Mouse (Mus musculus): ENCODE measurements at regions not wholly inside any gene's neighbourhood (a gene's known extent, or its start where the extent isn't known, plus 50 kb on each side); places are given as distances from the start of the nearest gene placed in this dataset.
"Not testable (repeated sequence)": the region's sequence is repeated elsewhere in the genome, so short reads cannot be mapped to it uniquely, and the experiment has no call there.

DNA sequence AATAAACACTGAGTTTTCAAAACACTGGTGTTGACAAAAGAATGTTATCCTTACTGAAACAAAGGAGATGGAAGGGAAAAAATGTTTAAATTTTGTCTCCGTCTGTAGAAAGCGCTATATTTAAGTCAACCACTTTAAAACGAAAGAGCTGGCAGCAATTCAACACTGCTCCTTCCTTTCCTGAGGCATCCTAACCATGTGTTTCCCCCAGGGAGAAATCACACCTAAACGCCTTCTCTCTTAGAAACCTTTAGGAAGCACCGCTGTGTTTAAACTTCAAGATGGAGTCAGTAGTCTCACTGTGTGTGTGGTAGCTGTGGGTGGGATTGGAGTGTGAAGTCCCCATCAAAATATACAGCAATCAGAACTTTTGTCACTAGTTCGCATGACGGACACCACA lies 268.6 kb upstream of the Intu start:
- Histone ChIP-seq H3K4me2 (no peak overlapping the region), H3K36me3 (no peaks in the 10 kb centered on the region), H3K4me3 (replicated peaks) (no peak overlapping the region), H3K27ac (replicated peaks) (no peak overlapping the region), H3K9ac (replicated peaks) (no peak overlapping the region), H3K9me3 (replicated peaks) (no peaks in the 10 kb centered on the region), H3K27me3 (replicated peaks) (no peaks in the 10 kb centered on the region), H3K4me1 (no peaks in the 10 kb centered on the region)
- 75% methylated on average over 7 of the region's 7 CpGs for WGBS
- no peak for ATAC-seq (ENCODE audit: low FRiP score)

DNA sequence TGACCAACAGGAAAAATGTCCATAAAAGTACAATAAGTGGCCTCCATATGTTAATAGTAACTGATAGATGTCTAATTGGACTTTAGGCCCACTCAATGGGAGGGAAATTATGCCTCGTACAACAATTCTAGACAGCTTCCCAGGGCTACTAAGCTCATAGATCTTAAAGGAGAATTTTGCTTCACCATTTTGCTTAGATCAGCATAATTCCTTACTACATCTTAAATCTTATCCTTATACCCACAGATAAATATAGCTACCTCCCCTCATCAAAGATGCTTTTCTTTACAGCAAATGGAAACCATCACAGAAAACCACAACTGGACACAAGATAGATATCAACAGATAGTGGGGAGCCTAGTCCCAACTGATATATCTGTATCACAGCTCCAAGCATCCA lies 263.6 kb upstream of the Intu start:
- no peaks in the 10 kb centered on the region for H3K9me3 ChIP-seq (replicated peaks)
- H3K36me3 ChIP-seq: no peaks in the 10 kb centered on the region
- H3K27ac ChIP-seq (replicated peaks): no peak overlapping the region
- no peaks in the 10 kb centered on the region for H3K27me3 ChIP-seq (replicated peaks)
- no peak for ATAC-seq (ENCODE audit: low FRiP score)
- WGBS: 87% methylated on average over 1 of the region's 1 CpGs
- no peaks in the 10 kb centered on the region for H3K4me1 ChIP-seq
- no peak overlapping the region for H3K4me3 ChIP-seq (replicated peaks)
- H3K4me2 ChIP-seq: no peak overlapping the region
- H3K9ac ChIP-seq (replicated peaks): no peak overlapping the region

DNA sequence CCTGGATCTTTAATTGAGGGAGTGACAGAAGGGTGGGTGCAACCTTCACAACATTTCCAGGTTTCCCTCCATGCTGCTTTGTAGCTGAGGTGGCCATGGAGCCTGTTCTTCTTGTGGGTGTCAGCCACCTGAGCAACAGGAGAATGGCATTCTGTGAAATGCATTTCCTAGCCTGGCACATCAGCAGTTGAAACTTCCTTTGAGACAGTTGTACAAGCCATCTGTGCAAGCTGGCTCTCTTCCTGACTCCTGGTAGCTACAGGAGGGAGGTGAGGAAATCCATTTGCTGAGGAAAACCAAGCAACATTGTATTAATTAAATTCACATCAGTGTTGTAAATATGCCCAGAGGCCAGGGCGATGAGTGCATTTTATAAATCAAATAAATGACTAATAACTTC lies 248.2 kb upstream of the Intu start:
- H3K9me3 ChIP-seq (replicated peaks): no peaks in the 10 kb centered on the region
- no peaks in the 10 kb centered on the region for H3K4me1 ChIP-seq
- H3K9ac ChIP-seq (replicated peaks): no peak overlapping the region
- H3K36me3 ChIP-seq: no peaks in the 10 kb centered on the region
- WGBS: 67% methylated on average over 1 of the region's 1 CpGs
- H3K4me3 ChIP-seq (replicated peaks): no peak overlapping the region
- no peak overlapping the region for H3K4me2 ChIP-seq
- H3K27me3 ChIP-seq (replicated peaks): no peaks in the 10 kb centered on the region
- ATAC-seq (ENCODE audit: low FRiP score): no peak
- H3K27ac ChIP-seq (replicated peaks): no peak overlapping the region

DNA sequence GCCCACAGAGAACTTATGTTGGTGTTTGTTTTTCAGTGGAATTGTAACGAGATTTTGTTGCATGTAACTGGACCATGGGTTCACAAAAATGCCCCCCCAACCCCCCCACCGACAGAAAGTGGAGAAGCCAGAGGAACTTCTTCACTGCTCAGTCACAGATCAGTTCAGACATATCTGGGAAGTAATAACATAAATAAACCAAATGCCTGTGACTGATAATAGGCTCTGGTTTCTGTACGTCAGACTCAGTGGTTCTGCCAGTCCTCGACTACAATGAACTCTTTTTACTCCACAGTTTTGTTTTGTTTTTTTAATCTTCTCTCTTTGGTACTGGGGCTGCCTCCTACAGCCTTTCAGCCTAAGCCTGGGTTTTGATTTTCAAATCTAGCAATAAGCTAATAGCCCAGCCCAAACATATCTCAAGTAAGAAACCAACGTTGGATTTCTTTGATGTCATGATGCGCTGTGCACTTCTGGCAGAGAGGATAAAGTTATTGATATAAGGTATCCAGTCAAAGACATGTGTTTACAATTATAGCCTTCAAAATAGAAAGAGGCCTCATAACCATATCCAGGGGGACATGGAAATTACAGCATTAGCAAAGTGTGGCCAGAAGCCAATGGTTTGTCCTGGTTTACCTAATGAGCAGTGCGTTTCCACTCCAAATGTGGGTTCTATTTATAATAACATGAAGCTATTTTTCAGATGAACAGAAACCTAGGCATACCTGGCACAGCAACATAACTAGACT lies 244.0 kb upstream of the Intu start:
- ATAC-seq (ENCODE audit: low FRiP score): no peak
- Histone ChIP-seq H3K9ac (replicated peaks) (no peak overlapping the region), H3K4me2 (no peak overlapping the region), H3K4me1 (no peaks in the 10 kb centered on the region), H3K27ac (replicated peaks) (no peak overlapping the region), H3K36me3 (no peaks in the 10 kb centered on the region), H3K27me3 (replicated peaks) (no peaks in the 10 kb centered on the region), H3K4me3 (replicated peaks) (no peak overlapping the region), H3K9me3 (replicated peaks) (no peaks in the 10 kb centered on the region)
- 73% methylated on average over 7 of the region's 7 CpGs for WGBS

DNA sequence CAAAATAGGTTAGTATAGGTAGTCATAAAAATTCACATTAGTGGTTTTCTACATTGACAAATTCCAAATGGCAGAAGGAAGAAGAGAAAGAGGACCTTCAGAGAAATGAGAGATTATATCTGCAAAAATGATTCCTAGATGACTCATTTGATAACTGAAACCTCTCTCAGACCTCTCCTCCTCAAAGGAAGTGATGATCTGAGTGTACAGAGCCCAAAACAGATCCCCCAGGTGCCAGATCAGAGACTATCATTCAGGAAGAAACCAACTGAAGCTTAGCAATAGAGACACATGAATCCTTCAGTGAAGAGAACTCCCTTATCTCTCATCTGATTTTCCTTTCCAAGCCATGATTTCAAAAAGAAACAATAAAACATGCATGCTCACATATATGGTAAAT lies 234.0 kb upstream of the Intu start:
- no peak overlapping the region for H3K27ac ChIP-seq (replicated peaks)
- H3K9ac ChIP-seq (replicated peaks): no peak overlapping the region
- H3K4me2 ChIP-seq: no peak overlapping the region
- H3K27me3 ChIP-seq (replicated peaks): no peaks in the 10 kb centered on the region
- no peak overlapping the region for H3K4me3 ChIP-seq (replicated peaks)
- ATAC-seq (ENCODE audit: low FRiP score): no peak
- H3K36me3 ChIP-seq: no peaks in the 10 kb centered on the region
- no peaks in the 10 kb centered on the region for H3K4me1 ChIP-seq
- H3K9me3 ChIP-seq (replicated peaks): no peaks in the 10 kb centered on the region

DNA sequence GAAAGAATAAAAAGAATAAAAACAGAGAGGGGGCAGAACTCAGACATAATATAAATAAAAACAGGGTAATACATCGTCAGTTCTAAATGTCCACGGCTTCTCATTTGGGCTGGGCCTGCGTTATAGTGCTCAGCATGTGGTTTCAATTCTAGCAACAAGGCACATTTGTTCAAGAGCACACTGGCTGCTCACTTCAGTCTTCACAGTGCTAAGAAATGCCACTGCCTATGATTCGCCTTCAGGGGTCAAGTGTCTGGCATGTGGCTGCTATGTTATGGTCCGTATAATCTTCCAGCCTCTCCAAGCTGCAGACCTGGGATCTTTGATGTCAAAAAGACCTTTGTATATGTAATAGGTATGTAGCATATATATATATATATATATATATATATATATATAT lies 210.8 kb upstream of the Intu start:
- no peak for ATAC-seq (ENCODE audit: low FRiP score)
- H3K36me3 ChIP-seq: no peaks in the 10 kb centered on the region
- no peaks in the 10 kb centered on the region for H3K9me3 ChIP-seq (replicated peaks)
- no peak overlapping the region for H3K4me2 ChIP-seq
- H3K4me3 ChIP-seq (replicated peaks): no peak overlapping the region
- no peak overlapping the region for H3K27ac ChIP-seq (replicated peaks)
- 57% methylated on average over 5 of the region's 5 CpGs for WGBS
- H3K9ac ChIP-seq (replicated peaks): no peak overlapping the region
- no peaks in the 10 kb centered on the region for H3K27me3 ChIP-seq (replicated peaks)
- H3K4me1 ChIP-seq: no peaks in the 10 kb centered on the region

DNA sequence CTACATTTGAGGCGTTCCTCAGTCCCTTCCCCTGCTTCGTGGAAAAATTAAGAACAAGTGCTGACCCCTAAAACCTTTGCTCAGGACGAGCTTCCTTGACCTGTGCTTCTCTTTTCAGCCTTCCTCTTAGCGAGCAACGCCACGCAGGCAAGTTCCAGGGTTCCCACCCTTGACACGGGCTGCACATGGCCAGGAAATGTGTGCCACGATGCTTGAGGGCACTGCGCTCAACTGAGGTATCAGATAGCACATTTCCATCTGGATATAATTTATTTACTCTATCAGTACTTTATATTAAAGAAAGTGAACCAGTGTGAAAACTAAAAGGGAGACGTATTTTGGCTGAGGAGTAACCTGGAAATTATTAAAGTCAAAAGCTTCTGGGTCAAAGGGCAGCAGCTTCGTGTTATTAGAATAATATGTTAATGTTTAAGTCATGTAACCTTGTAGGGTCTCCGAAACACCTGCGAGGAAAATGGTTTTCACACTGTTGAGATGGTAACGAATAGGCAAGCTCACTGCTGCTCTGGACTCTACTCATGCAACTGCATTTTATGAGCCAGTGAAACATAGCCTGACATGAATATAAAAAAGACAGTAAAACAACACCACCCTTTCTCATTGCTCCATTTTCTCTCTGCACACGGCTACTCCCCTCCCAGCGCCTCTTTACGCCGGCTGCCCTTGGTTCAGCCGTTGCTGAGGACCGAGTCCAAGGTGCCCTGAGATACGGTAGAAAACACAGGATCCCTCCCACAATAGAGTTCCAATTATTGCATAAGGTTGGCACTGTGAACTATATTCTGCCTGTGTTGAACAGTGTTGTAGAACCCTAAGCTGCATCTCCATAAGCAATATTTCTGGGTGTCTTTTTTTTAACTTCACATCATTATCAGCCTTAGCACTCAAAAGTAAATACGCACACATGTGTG lies 204.9 kb upstream of the Intu start:
- 80% methylated on average over 22 of the region's 22 CpGs for WGBS
- Histone ChIP-seq H3K9me3 (replicated peaks) (no peaks in the 10 kb centered on the region), H3K4me1 (peaks cover 4% of the 10 kb centered on the region; the same call in 1 of the 2 replicates), H3K36me3 (no peaks in the 10 kb centered on the region), H3K27me3 (replicated peaks) (no peaks in the 10 kb centered on the region), H3K4me2 (no peak overlapping the region), H3K9ac (replicated peaks) (no peak overlapping the region), H3K27ac (replicated peaks) (no peak overlapping the region), H3K4me3 (replicated peaks) (no peak overlapping the region)
- no peak for ATAC-seq (ENCODE audit: low FRiP score)

DNA sequence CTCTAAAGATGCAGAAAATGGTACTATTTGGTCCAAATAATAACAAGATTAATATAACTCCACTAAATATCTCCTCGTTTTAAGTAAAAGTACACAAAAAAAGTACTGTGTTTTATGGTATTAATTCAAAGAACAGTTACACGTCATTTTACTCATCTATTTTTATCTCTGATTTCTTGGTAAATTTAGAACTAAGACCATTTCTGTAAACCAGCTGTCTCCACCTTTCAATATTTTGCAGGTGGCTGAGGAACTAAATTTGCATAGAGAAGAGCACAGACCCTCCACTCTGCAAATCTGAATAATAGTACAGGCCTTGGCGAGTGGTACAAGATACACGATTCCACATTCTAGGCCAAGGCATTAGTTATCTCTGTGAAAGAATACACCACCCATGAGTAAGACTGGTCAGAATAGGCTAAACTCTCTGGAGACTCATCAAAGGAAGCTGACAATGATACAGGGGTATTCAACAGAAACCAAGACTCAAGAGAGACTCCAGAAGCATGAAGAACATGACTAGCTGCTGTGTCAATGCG lies 191.5 kb upstream of the Intu start:
- H3K9me3 ChIP-seq (replicated peaks): no peaks in the 10 kb centered on the region
- 90% methylated on average over 5 of the region's 5 CpGs for WGBS
- no peak overlapping the region for H3K4me3 ChIP-seq (replicated peaks)
- no peaks in the 10 kb centered on the region for H3K4me1 ChIP-seq
- no peak overlapping the region for H3K4me2 ChIP-seq
- no peak for ATAC-seq (ENCODE audit: low FRiP score)
- no peaks in the 10 kb centered on the region for H3K27me3 ChIP-seq (replicated peaks)
- no peak overlapping the region for H3K27ac ChIP-seq (replicated peaks)
- no peak overlapping the region for H3K9ac ChIP-seq (replicated peaks)
- H3K36me3 ChIP-seq: no peaks in the 10 kb centered on the region

DNA sequence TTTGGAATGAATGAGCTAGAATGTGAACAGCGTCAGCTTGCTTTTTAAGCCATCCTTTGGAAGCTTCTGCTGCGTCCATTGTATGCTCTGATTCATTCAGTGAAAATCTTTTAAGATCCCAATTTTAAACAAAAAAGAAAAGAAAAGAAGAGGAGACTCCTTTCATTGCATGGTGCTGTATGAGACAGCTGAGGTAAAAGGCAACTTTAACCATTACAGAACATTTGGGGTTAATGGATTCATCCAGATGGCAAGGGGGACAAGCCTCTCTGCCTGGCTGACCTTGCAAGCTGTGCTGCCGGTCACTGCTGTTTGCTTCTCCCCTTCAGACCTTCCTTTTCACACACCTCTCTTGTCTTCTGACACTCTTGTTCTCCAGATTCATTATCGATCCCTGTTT lies 176.0 kb upstream of the Intu start:
- Histone ChIP-seq H3K9ac (replicated peaks) (no peak overlapping the region), H3K4me2 (no peak overlapping the region), H3K27me3 (replicated peaks) (no peaks in the 10 kb centered on the region), H3K9me3 (replicated peaks) (no peaks in the 10 kb centered on the region), H3K4me3 (replicated peaks) (no peak overlapping the region), H3K4me1 (no peaks in the 10 kb centered on the region), H3K27ac (replicated peaks) (no peak overlapping the region), H3K36me3 (no peaks in the 10 kb centered on the region)
- WGBS: 27% methylated on average over 4 of the region's 4 CpGs
- ATAC-seq (ENCODE audit: low FRiP score): no peak

DNA sequence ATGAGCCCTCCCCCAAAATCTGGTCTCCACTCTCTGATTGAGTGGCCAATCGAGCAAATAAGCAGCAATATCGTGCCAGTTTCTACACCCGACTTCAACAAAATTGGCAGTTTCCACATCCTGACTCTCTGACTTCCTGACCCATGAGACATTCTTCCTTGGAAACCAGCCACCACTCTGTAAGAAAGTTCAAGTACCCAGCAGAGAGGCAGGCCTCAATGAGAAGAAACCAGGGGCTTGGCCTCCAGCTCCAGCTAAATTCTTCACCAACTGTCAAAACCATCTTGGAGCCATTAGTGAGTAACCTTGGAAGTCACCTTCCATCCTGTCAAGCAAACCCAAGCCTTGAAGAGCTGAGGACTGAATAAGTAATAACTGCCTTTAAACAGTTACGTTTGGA lies 162.7 kb upstream of the Intu start:
- no peak overlapping the region for H3K9ac ChIP-seq (replicated peaks)
- no peaks in the 10 kb centered on the region for H3K9me3 ChIP-seq (replicated peaks)
- peaks cover 5% of the 10 kb centered on the region for H3K4me1 ChIP-seq
- H3K4me3 ChIP-seq (replicated peaks): no peak overlapping the region
- WGBS: 88% methylated on average over 4 of the region's 4 CpGs
- ATAC-seq (ENCODE audit: low FRiP score): no peak
- H3K4me2 ChIP-seq: no peak overlapping the region
- no peak overlapping the region for H3K27ac ChIP-seq (replicated peaks)
- no peaks in the 10 kb centered on the region for H3K27me3 ChIP-seq (replicated peaks)
- H3K36me3 ChIP-seq: no peaks in the 10 kb centered on the region

DNA sequence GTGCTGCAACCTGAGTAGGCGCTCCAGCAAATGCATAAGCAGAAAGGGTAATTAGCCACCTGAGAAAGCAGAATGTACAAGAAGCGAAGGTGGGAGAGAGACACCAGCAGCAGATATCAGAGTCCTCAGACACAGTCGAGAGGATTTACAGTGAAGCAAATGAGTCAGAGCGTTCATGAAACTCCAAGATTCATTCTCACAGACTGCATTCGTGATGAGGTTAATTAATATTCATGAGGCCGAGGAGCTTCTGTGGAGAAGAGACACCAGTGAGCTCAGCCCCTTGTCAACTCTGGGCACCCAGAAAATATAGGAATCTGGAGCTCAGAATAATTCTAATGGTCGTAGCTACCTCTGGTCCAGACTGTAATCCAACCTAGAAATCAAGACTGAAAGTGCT lies 159.7 kb upstream of the Intu start:
- no peak overlapping the region for H3K4me2 ChIP-seq
- WGBS: 24% methylated on average over 7 of the region's 7 CpGs
- no peak overlapping the region for H3K4me3 ChIP-seq (replicated peaks)
- H3K9me3 ChIP-seq (replicated peaks): no peaks in the 10 kb centered on the region
- no peak overlapping the region for H3K9ac ChIP-seq (replicated peaks)
- H3K4me1 ChIP-seq: peaks cover 5% of the 10 kb centered on the region
- H3K27me3 ChIP-seq (replicated peaks): no peaks in the 10 kb centered on the region
- no peak for ATAC-seq (ENCODE audit: low FRiP score)
- no peaks in the 10 kb centered on the region for H3K36me3 ChIP-seq
- no peak overlapping the region for H3K27ac ChIP-seq (replicated peaks)

DNA sequence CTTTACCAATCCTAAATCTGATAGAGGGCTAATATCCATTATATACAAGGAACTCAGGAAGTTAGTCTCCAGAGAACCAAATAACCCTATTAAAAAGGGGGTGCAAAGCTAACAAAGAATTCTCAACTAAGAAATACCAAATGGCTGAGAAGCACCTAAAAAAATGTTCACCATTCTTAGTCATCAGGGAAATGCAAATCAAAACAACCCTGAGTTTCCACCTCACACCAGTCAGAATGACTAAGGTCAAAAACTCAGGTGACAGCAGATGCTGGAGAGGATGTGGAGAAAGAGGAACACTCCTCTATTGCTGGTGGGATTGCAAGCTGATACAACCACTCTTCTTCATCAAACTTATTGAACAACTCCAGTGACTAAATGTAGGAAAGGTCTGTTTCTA lies 154.9 kb upstream of the Intu start:
- not testable (repeated sequence) for ATAC-seq (ENCODE audit: low FRiP score); H3K9me3 ChIP-seq (replicated peaks); H3K4me3 ChIP-seq (replicated peaks); H3K27ac ChIP-seq (replicated peaks); H3K4me1 ChIP-seq; H3K27me3 ChIP-seq (replicated peaks); H3K36me3 ChIP-seq; H3K4me2 ChIP-seq; H3K9ac ChIP-seq (replicated peaks)
